Mouse (Mus musculus): Measurements from ENCODE around the gene Dcbld2. TPM values are rescaled to one million over a fixed set of nuclear protein-coding genes. Genes with fewer than 3 reads are reported as not detected.

The Dcbld2 gene
- polyA plus RNA-seq (2014; fragmentation: Illumina TruSeq; extraction: RNeasy Lipid Tissue Mini Kit (QIAGEN cat#74804); ENCODE audit: low read depth, low replicate concordance), result 13.8 TPM

DNA sequence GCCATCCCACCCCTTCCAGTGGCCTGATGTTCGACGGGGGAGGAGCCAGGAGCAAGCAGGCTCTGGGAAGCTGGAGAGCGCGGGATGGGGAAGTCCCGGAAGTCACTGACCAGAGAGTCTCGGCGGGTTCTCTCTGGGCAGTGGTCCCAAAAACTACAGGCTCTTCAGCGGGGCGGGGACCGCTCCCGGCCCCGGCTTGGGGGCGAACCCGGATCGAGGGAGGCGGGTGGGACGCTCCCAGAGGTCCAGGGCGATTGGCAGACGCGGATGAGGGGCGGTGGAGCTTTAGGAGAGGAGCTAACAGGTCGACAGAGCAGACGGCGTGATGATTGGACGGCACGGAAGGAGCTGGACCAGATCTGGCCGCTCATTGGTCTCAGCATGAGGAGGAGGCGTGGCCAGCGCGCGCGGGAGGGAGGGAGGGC is at the start of gene Dcbld2:
Dcbld2 (plus strand) TSS at position 382 of the 425 bp plus-strand sequence.

Other genes starting within 250 kb of the Dcbld2 start
- 693 TPM for gene St3gal6, start 115.8 kb downstream of the Dcbld2 start, polyA plus RNA-seq (2014; fragmentation: Illumina TruSeq; extraction: RNeasy Lipid Tissue Mini Kit (QIAGEN cat#74804); ENCODE audit: low read depth, low replicate concordance)
- gene Gm813, start 208.5 kb downstream of the Dcbld2 start, polyA plus RNA-seq (2014; fragmentation: Illumina TruSeq; extraction: RNeasy Lipid Tissue Mini Kit (QIAGEN cat#74804); ENCODE audit: low read depth, low replicate concordance), result not detected
- gene E330017A01Rik, start 230.3 kb downstream of the Dcbld2 start, polyA plus RNA-seq (2014; fragmentation: Illumina TruSeq; extraction: RNeasy Lipid Tissue Mini Kit (QIAGEN cat#74804); ENCODE audit: low read depth, low replicate concordance), result not detected

Data from sigmoid colon, adult 10 weeks (tissue).